Mouse (Mus musculus) erythroblast, embryonic 14.5 days (primary cell): ENCODE measurements around the gene Calca. TPM values are rescaled to one million over a fixed set of nuclear protein-coding genes. Genes with fewer than 3 reads are reported as not detected.
"Not testable (repeated sequence)": the region's sequence is repeated elsewhere in the genome, so short reads cannot be mapped to it uniquely, and the experiment has no call there.

Experiments
- H3K27me3 ChIP-seq: 2 replicates; pipeline ENCODE4 v1.6.1; 2012; ENCODE audit warnings: inconsistent platforms; ENCODE audit not compliant: control insufficient read depth
- H3K36me3 ChIP-seq: 2 replicates; pipeline ENCODE4 v1.6.1; 2012; ENCODE audit warnings: mild to moderate bottlenecking, inconsistent platforms; ENCODE audit not compliant: control insufficient read depth
- H3K4me1 ChIP-seq: 2 replicates; pipeline ENCODE4 v1.6.1; 2012; ENCODE audit warnings: inconsistent platforms; ENCODE audit not compliant: control insufficient read depth
- H3K4me3 ChIP-seq: replicated peaks from 2 replicates; pipeline ENCODE3; 2012; ENCODE audit warnings: moderate library complexity, mild to moderate bottlenecking, inconsistent platforms
- H3K9me3 ChIP-seq: 2 replicates; pipeline ENCODE4 v1.6.1; 2012; ENCODE audit warnings: low read length, inconsistent platforms, mixed read lengths; ENCODE audit not compliant: control insufficient read depth
- GATA1 ChIP-seq: IDR thresholded peaks from 2 replicates; pipeline ENCODE4 v1.6.1; 2012; ENCODE audit warnings: low read length, inconsistent platforms, mixed read lengths
- TAL1 ChIP-seq: IDR thresholded peaks from 3 replicates; pipeline ENCODE4 v1.6.1; 2012; ENCODE audit warnings: low read length, inconsistent platforms, mixed read lengths
- polyA plus RNA-seq: library from polyadenylated mRNA; stranded (reverse); fragments of >175 nt; gene quantifications from 2 replicates; pipeline ENCODE4 v1.2.3, GENCODE M21; 2012

Gene Calca
- not detected in 2 replicates for polyA plus RNA-seq

DNA sequence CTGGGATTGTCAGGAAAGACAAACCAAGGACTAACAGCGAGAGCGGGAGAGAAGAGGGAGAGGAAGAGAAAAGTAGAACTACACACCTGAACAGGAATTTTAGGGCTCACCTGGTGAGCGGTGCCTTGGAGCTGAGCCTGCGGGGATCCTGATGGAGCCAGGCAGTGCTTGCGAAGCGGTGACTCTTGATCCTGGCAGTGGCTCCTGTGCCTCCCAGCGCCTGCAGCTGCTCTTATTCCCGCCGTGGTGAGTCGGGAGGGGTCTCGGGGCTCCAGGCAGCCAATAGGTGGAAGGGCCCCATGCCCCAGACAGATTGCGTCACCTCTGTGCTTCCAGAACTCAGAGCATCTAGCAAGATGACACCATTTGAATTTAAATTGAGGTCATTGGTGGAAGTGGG lies at the start of gene Calca:
Gene Calca, minus strand, starts transcription at position 256 of the 400 bp plus-strand sequence.
- Histone ChIP-seq H3K27me3 (peaks cover 38% of the 10 kb centered on the region), H3K4me1 (no peaks in the 10 kb centered on the region), H3K9me3 (no peaks in the 10 kb centered on the region), H3K4me3 (no peak within 1 kb of the TSS), H3K36me3 (no peaks in the 10 kb centered on the region)
- no peak for TF ChIP-seq TAL1
- no peak for TF ChIP-seq GATA1

GRCm38 (mm10) chr7:114672697-114673096 lies 36.5 kb upstream of the Calca start:
- no peak for TF ChIP-seq GATA1
- TF ChIP-seq TAL1, result no peak
- Histone ChIP-seq H3K9me3 (no peaks in the 10 kb centered on the region), H3K4me1 (no peaks in the 10 kb centered on the region), H3K27me3 (no peaks in the 10 kb centered on the region), H3K36me3 (no peaks in the 10 kb centered on the region), H3K4me3 (no peak overlapping the region)

DNA sequence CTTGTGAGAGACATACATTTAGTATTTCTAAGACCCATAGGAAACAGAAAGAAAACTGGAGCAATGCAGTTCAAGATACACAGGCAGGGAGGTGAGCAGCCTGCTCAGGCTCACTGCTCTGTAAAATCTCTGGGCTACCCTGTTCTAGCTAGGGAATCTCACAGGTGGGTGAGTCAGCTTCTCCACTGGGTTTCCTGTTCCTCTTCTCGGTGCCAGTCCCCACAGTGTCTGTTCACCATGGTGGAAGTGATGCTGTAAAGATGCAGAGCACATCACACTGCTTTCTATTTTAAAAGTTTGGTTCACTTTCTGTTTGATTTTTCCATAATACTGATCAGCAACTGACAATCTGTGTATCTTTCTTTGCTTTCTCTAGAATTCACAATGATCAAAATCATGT lies 35.2 kb upstream of the Calca start:
- no peaks in the 10 kb centered on the region for H3K9me3 ChIP-seq
- no peak overlapping the region for H3K4me3 ChIP-seq
- TF ChIP-seq GATA1 (no peak), TAL1 (no peak)
- no peaks in the 10 kb centered on the region for H3K36me3 ChIP-seq
- H3K4me1 ChIP-seq, result no peaks in the 10 kb centered on the region
- no peaks in the 10 kb centered on the region for H3K27me3 ChIP-seq

DNA sequence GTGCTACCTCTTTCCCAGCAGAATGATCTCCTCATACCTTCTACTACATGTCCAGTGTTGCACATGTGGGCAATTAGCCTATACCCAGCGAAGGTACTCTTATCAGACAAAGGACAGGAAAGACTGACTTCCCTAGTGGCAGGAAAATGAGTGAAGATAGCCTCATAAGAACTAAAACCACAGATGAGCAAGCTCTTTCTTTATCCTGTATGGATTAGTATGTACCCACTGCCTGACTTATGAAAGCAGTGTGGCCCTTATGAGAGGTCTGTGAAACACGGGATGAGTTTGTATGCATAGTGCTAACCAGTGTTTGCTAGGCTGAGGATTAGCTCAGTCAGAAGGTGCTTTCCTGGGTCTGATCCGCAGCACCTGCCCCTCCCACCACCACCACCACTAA lies 13.6 kb upstream of the Calca start:
- Histone ChIP-seq H3K27me3 (no peaks in the 10 kb centered on the region), H3K9me3 (no peaks in the 10 kb centered on the region), H3K4me3 (no peak overlapping the region), H3K36me3 (no peaks in the 10 kb centered on the region), H3K4me1 (no peaks in the 10 kb centered on the region)
- no peak for TF ChIP-seq GATA1
- no peak for TF ChIP-seq TAL1

- Histone ChIP-seq H3K4me1 (no peaks in the 10 kb centered on the region), H3K27me3 (no peaks in the 10 kb centered on the region), H3K36me3 (no peaks in the 10 kb centered on the region), H3K9me3 (no peaks in the 10 kb centered on the region), H3K4me3 (no peak overlapping the region)
- TF ChIP-seq TAL1 (no peak), GATA1 (no peak)
Observed at GRCm38 (mm10) chr7:114648791-114649190, 12.6 kb upstream of the Calca start.

DNA sequence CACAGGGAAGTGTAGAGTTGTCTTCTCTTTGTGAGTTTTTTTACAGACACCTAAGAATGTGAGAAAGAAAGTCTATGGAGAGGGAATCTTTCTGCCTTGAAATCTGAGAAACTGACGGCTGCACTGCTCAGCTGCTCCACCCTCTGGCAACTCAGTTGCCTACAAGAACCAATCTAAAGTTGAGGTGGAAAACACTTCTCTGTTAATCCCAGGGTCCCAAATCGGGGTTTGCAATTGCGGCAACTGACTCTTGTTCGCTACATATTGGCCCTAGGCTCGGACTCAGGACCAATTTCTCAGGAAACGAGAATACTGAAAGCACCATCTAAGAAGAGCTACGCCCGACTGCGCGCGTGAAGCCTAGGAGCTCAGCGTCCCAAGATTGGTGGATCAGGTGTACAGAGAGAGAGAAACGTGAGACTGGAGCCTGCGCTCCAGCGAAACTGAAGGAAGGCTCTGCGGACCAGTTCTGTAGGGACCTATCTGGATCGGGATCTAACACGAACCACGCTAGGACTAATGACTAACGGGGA lies 522 bp downstream of the Calca start:
- peaks cover 38% of the 10 kb centered on the region for H3K27me3 ChIP-seq
- no peaks in the 10 kb centered on the region for H3K9me3 ChIP-seq
- H3K36me3 ChIP-seq, result no peaks in the 10 kb centered on the region
- H3K4me1 ChIP-seq, result no peaks in the 10 kb centered on the region
- TF ChIP-seq GATA1, result no peak
- no peak overlapping the region for H3K4me3 ChIP-seq

- Histone ChIP-seq H3K4me1 (no peaks in the 10 kb centered on the region), H3K27me3 (peaks cover 38% of the 10 kb centered on the region), H3K9me3 (no peaks in the 10 kb centered on the region), H3K36me3 (no peaks in the 10 kb centered on the region), H3K4me3 (no peak overlapping the region)
- no peak for TF ChIP-seq TAL1
Observed at GRCm38 (mm10) chr7:114634386-114634785, 1.8 kb downstream of the Calca start.

GRCm38 (mm10) chr7:114625966-114626365 lies 10.2 kb downstream of the Calca start:
- Histone ChIP-seq H3K4me3 (no peak overlapping the region), H3K27me3 (no peaks in the 10 kb centered on the region), H3K4me1 (no peaks in the 10 kb centered on the region), H3K36me3 (no peaks in the 10 kb centered on the region), H3K9me3 (no peaks in the 10 kb centered on the region)
- TF ChIP-seq TAL1 (no peak), GATA1 (no peak)

DNA sequence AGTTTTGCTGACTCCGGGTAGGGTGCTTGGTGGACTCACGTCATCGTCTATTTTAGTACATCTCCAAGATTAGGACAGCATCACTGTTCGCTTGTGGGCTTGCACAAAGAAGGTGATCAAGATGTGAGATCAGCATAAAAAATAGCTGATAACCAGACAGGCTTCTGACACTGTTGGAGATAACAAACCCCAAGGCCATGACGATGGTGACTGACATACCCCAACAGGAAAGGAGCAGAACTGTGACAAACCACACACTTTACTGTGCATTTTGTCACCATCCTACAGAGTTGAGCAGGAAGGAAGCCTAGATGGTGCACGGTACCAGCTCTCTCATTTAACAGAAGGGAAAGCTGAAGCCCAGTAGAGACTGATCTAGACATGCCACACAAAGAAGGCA lies 19.4 kb downstream of the Calca start:
- Histone ChIP-seq H3K36me3 (no peaks in the 10 kb centered on the region), H3K27me3 (no peaks in the 10 kb centered on the region), H3K9me3 (no peaks in the 10 kb centered on the region), H3K4me1 (no peaks in the 10 kb centered on the region), H3K4me3 (no peak overlapping the region)
- TF ChIP-seq GATA1 (no peak), TAL1 (no peak)

DNA sequence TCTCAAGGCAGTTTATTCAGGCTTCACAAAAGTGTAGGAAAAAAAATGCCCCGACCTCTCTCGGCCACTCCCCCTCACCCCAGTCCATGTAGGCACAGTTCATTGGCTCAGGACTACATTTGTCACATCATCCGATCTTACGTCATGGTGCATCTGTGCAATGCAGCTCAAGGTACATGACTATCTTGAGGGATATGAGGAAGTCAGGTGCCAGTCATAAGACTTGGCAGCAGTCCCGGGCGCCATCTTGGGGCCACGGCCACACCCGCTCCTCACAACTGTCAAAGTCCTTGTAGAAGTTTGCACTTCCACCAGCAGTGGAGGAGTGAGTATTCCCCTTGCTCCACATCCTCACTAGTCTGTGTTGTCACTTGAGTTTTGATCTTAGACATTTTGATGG lies 41.8 kb downstream of the Calca start:
- not testable (repeated sequence) for H3K4me3 ChIP-seq, H3K4me1 ChIP-seq, H3K36me3 ChIP-seq

More for the DNA sequence above, 41.8 kb downstream of the Calca start:
- not testable (repeated sequence) for H3K9me3 ChIP-seq, H3K27me3 ChIP-seq
